Mouse (Mus musculus): Measurements from ENCODE around the gene Cirbp. TPM values are rescaled to one million over a fixed set of nuclear protein-coding genes. Genes with fewer than 3 reads are reported as not detected.
A peak's percentile ranks its signal among the peaks of the same experiment; 100 is the strongest.

The Cirbp gene
- total and polyA plus RNA-seq, 2 experiments from 2014 or later, result 315 to 829 TPM

- no peaks in the 10 kb centered on the region for H3K9me3 ChIP-seq (ENCODE audit: low read length)
- DNase-seq (ENCODE audit: low spot score), result no peak
- H3K9ac ChIP-seq (replicated peaks; ENCODE audit: low read length, poor library complexity, severe bottlenecking), result peak within 1 kb of the TSS; percentile 99
- H3K36me3 ChIP-seq (ENCODE audit: insufficient read depth, low read length), result peaks cover 20% of the 10 kb centered on the region
- under 1% methylated on average over 26 of the region's 42 CpGs for WGBS
- 0 out of 2 replicates have a peak, but pooled peaks have one; percentile 4 for ATAC-seq (ENCODE audit: low FRiP score)
- peak within 1 kb of the TSS; percentile 90 for H3K4me2 ChIP-seq (ENCODE audit: low read depth, low read length, poor library complexity, severe bottlenecking)
- H3K27ac ChIP-seq (ENCODE audit: low read depth, low read length), result peak within 1 kb of the TSS; percentile 100
- H3K4me3 ChIP-seq (ENCODE audit: low read depth, low read length), result peak within 1 kb of the TSS; percentile 91
- peaks cover 14% of the 10 kb centered on the region for H3K4me1 ChIP-seq (ENCODE audit: insufficient read depth, low read length)
- TF ChIP-seq CTCF (IDR thresholded peaks at IDR 0.05), result peak; percentile 71
- no peaks in the 10 kb centered on the region for H3K27me3 ChIP-seq (ENCODE audit: insufficient read depth, low read length)
Observed at GRCm38 (mm10) chr10:80147719-80148601, 17.8 kb upstream of the Cirbp start, which contains the start of gene Midn. Gene Midn (plus strand): TSS chr10:80148272.

DNA sequence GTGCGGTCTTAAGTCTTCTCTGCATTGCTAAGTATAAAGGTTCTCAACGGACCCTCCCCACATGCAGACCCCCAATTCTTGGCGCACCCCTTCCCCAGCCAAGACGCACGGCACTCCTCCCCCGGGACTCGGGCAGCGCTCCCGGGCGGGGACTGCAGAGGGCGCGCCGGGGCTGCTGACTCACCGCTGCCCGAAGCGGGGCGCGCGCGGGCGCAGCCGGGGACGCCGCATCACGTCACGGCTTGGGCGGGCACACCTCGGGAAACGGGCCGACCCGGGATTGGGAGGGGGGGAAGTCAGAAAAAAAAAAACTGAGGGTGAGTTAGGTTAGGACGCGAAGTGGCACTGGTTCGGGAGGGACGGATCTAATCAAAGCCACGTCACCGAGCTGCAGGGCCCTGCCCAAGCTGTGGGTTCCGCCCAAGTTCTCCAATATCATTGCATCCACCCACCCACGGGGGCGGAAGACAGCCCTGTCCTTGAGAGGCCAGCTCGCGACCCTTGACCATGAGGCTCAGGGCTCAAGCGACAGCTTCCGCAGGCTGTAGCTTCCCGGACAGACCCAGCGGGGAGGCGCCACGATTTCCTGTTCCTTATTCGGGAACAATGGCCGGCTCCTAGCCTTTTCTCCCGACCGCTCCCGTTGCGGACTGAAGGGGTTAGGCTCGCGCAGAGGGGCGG, 17.0 kb upstream of the Cirbp start:
- H3K36me3 ChIP-seq (ENCODE audit: insufficient read depth, low read length), result peaks cover 27% of the 10 kb centered on the region
- ATAC-seq (ENCODE audit: low FRiP score) (peak; percentile 60), DNase-seq (ENCODE audit: low spot score) (peak; percentile 94)
- under 1% methylated on average over 57 of the region's 57 CpGs for WGBS
- H3K4me1 ChIP-seq (ENCODE audit: insufficient read depth, low read length), result peaks cover 15% of the 10 kb centered on the region
- peak overlapping the region; percentile 91 for H3K4me3 ChIP-seq (ENCODE audit: low read depth, low read length)
- H3K9me3 ChIP-seq (ENCODE audit: low read length), result no peaks in the 10 kb centered on the region
- H3K4me2 ChIP-seq (ENCODE audit: low read depth, low read length, poor library complexity, severe bottlenecking), result peak overlapping the region; percentile 90
- peak overlapping the region; percentile 100 for H3K27ac ChIP-seq (ENCODE audit: low read depth, low read length)
- peak; percentile 70 for TF ChIP-seq CTCF (IDR thresholded peaks at IDR 0.05)
- H3K9ac ChIP-seq (replicated peaks; ENCODE audit: low read length, poor library complexity, severe bottlenecking), result peak overlapping the region; percentile 99
- H3K27me3 ChIP-seq (ENCODE audit: insufficient read depth, low read length), result no peaks in the 10 kb centered on the region

DNA sequence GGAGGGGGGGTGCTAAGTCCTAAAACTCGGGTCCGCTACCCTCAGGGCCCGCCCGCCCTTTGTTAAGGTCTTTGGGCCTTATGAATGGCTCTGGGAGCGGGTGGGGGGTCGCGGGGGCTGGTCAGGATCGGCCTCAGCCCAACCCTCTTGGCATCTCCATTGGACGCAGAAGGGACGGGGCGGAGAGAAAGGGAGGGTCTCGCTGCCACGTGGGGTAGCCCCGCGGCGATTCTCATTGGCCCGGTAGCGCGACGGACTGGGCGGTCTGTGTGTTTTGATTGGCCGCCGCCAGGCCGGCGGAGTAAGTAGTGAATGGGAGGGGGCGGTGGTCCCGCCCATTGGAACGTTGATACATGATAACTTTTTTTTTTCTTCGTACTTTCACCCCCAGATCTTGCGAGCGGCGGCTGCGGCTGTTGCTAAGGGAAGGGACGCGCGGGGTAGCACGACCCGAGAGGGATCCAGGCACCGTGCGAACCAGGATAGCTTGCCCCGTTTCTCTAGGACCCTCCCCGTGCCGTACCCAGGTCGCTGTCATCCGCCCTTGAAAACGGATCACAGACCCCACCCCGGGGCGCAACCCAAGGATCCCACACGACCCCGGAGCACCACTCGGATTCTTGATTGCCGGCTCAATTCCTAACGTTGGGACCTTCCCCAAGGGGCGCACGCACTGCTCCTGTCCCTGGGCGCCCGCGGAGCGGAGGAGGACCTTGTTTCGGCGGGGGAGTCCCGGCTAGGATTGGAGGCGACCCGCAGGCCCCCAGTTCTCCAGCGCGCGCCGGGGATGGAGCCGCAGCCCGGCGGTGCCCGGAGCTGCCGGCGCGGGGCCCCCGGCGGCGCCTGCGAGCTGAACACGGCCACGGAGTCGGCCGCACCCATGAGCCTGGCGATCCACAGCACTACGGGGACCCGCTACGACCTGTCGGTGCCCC, 16.2 kb upstream of the Cirbp start:
- under 1% methylated on average over 72 of the region's 88 CpGs for WGBS
- ATAC-seq (ENCODE audit: low FRiP score) (peak; percentile 85), DNase-seq (ENCODE audit: low spot score) (peak; percentile 99)
- peak overlapping the region; percentile 90 for H3K4me2 ChIP-seq (ENCODE audit: low read depth, low read length, poor library complexity, severe bottlenecking)
- no peaks in the 10 kb centered on the region for H3K27me3 ChIP-seq (ENCODE audit: insufficient read depth, low read length)
- peak overlapping the region; percentile 99 for H3K9ac ChIP-seq (replicated peaks; ENCODE audit: low read length, poor library complexity, severe bottlenecking)
- peaks cover 15% of the 10 kb centered on the region for H3K4me1 ChIP-seq (ENCODE audit: insufficient read depth, low read length)
- peak overlapping the region; percentile 91 for H3K4me3 ChIP-seq (ENCODE audit: low read depth, low read length)
- H3K9me3 ChIP-seq (ENCODE audit: low read length), result no peaks in the 10 kb centered on the region
- H3K27ac ChIP-seq (ENCODE audit: low read depth, low read length), result peak overlapping the region; percentile 100
- TF ChIP-seq CTCF (IDR thresholded peaks at IDR 0.05), result no peak
- peaks cover 27% of the 10 kb centered on the region for H3K36me3 ChIP-seq (ENCODE audit: insufficient read depth, low read length)

GRCm38 (mm10) chr10:80150226-80151210, 15.3 kb upstream of the Cirbp start:
- H3K4me3 ChIP-seq (ENCODE audit: low read depth, low read length), result peak overlapping the region; percentile 91
- H3K36me3 ChIP-seq (ENCODE audit: insufficient read depth, low read length), result peaks cover 32% of the 10 kb centered on the region
- peak overlapping the region; percentile 99 for H3K9ac ChIP-seq (replicated peaks; ENCODE audit: low read length, poor library complexity, severe bottlenecking)
- no peaks in the 10 kb centered on the region for H3K9me3 ChIP-seq (ENCODE audit: low read length)
- H3K27ac ChIP-seq (ENCODE audit: low read depth, low read length), result peak overlapping the region; percentile 98
- H3K4me1 ChIP-seq (ENCODE audit: insufficient read depth, low read length), result peaks cover 15% of the 10 kb centered on the region
- DNase-seq (ENCODE audit: low spot score) (peak; percentile 78), ATAC-seq (ENCODE audit: low FRiP score) (no peak)
- H3K27me3 ChIP-seq (ENCODE audit: insufficient read depth, low read length), result no peaks in the 10 kb centered on the region
- 0% methylated on average over 28 of the region's 71 CpGs for whole genome bisulfite sequencing
- H3K4me2 ChIP-seq (ENCODE audit: low read depth, low read length, poor library complexity, severe bottlenecking), result peak overlapping the region; percentile 90
- no peak; the same call in 1 of the 2 replicates for TF ChIP-seq CTCF (IDR thresholded peaks at IDR 0.05)
